Mouse (Mus musculus) stomach, embryonic 15.5 days (tissue): ENCODE results near the gene Ctdnep1. TPM values are rescaled to one million over a fixed set of nuclear protein-coding genes. Genes with fewer than 3 reads are reported as not detected.
A peak's percentile ranks its signal among the peaks of the same experiment; 100 is the strongest.
"Not testable (repeated sequence)": the region's sequence is repeated elsewhere in the genome, so short reads cannot be mapped to it uniquely, and the experiment has no call there.

Source experiments
- ATAC-seq: fragments of 200-750 bp; cut with Nextera tagmentation; 2 replicates; pipeline ENCODE4 v1.8.0; 2017; ENCODE audit warnings: low read depth, moderate number of reproducible peaks, moderate TSS enrichment; ENCODE audit not compliant: insufficient read depth, low FRiP score
- H3K27ac ChIP-seq: fragments of 300-500 bp; sonication (generic); 2 replicates; pipeline ENCODE4 v1.5.1; 2015; ENCODE audit warnings: mild to moderate bottlenecking, inconsistent platforms
- H3K27me3 ChIP-seq: fragments of 300-500 bp; sonication (generic); replicated peaks from 2 replicates; pipeline ENCODE4 v1.6.1; 2015; ENCODE audit warnings: inconsistent platforms
- H3K36me3 ChIP-seq: fragments of 300-500 bp; sonication (generic); 2 replicates; pipeline ENCODE4 v1.6.1; 2015; ENCODE audit warnings: inconsistent platforms
- H3K4me1 ChIP-seq: fragments of 300-500 bp; sonication (generic); 2 replicates; pipeline ENCODE4 v1.6.1; 2015; ENCODE audit warnings: inconsistent platforms
- H3K4me2 ChIP-seq: fragments of 300-500 bp; sonication (generic); 2 replicates; pipeline ENCODE4 v1.6.1; 2015; ENCODE audit warnings: mild to moderate bottlenecking, inconsistent platforms
- H3K4me3 ChIP-seq: fragments of 300-500 bp; sonication (generic); replicated peaks from 2 replicates; pipeline ENCODE4 v1.5.1; 2015; ENCODE audit warnings: inconsistent platforms
- H3K9ac ChIP-seq: fragments of 300-500 bp; sonication (generic); 2 replicates; pipeline ENCODE4 v1.6.1; 2015; ENCODE audit warnings: inconsistent platforms
- H3K9me3 ChIP-seq: fragments of 300-500 bp; sonication (generic); 2 replicates; pipeline ENCODE4 v1.6.1; 2016; ENCODE audit warnings: inconsistent platforms
- WGBS: fragments of 180-500 bp; shearing (Covaris S2); methylation state at CpG from one replicate; pipeline ENCODE4 v1.1.7; 2015; 5-methylcytosine and 5-hydroxymethylcytosine counted together
- polyA plus RNA-seq: library from polyadenylated mRNA; unstranded; fragments of >200 nt; fragmentation: Nextera tagmentation; extraction: Ambion mirVana; gene quantifications from 2 replicates; pipeline ENCODE4 v1.2.1, GENCODE M21; 2015

Gene Ctdnep1
- polyA plus RNA-seq, 1 experiment from 2014 or later = 23.0 TPM

- Histone ChIP-seq H3K27ac (no peak overlapping the region), H3K4me2 (no peak overlapping the region), H3K4me1 (peaks cover 14% of the 10 kb centered on the region), H3K9ac (no peak overlapping the region), H3K36me3 (no peaks in the 10 kb centered on the region), H3K9me3 (no peaks in the 10 kb centered on the region), H3K27me3 (no peaks in the 10 kb centered on the region), H3K4me3 (no peak overlapping the region)
- 41% methylated on average over 1 of the region's 1 CpGs for WGBS
- ATAC-seq = no peak
Measured at GRCm38 (mm10) chr11:69952274-69952673, 28.7 kb upstream of the Ctdnep1 start.

GRCm38 (mm10) chr11:69953267-69953915, 27.6 kb upstream of the Ctdnep1 start:
- no peak overlapping the region for H3K4me2 ChIP-seq
- H3K36me3 ChIP-seq = no peaks in the 10 kb centered on the region
- no peak overlapping the region for H3K4me3 ChIP-seq
- H3K4me1 ChIP-seq = peaks cover 4% of the 10 kb centered on the region
- H3K27me3 ChIP-seq = no peaks in the 10 kb centered on the region
- 0 out of 2 replicates have a peak overlapping the region, but pooled peaks have one; percentile 40 for H3K27ac ChIP-seq
- H3K9me3 ChIP-seq = no peaks in the 10 kb centered on the region
- no peak overlapping the region for H3K9ac ChIP-seq
- ATAC-seq = no peak
- WGBS = 31% methylated on average over 11 of the region's 11 CpGs

- H3K4me2 ChIP-seq, ATAC-seq, H3K4me3 ChIP-seq: not testable (repeated sequence)
Measured at GRCm38 (mm10) chr11:69955618-69956017, 25.3 kb upstream of the Ctdnep1 start.

GRCm38 (mm10) chr11:69956218-69956617, 24.7 kb upstream of the Ctdnep1 start:
- Histone ChIP-seq H3K36me3 (no peaks in the 10 kb centered on the region), H3K4me1 (no peaks in the 10 kb centered on the region), H3K9me3 (no peaks in the 10 kb centered on the region), H3K9ac (no peak overlapping the region), H3K27me3 (no peaks in the 10 kb centered on the region), H3K4me2 (no peak overlapping the region), H3K27ac (no peak overlapping the region), H3K4me3 (no peak overlapping the region)
- WGBS = 66% methylated on average over 1 of the region's 1 CpGs
- no peak for ATAC-seq

More at GRCm38 (mm10) chr11:69955618-69956017, 25.3 kb upstream of the Ctdnep1 start:
- not testable (repeated sequence) for H3K27ac ChIP-seq, H3K9me3 ChIP-seq, H3K36me3 ChIP-seq, H3K27me3 ChIP-seq, H3K4me1 ChIP-seq, H3K9ac ChIP-seq
- WGBS = 78% methylated on average over 4 of the region's 4 CpGs

GRCm38 (mm10) chr11:69960616-69961015, 20.3 kb upstream of the Ctdnep1 start:
- WGBS = 38% methylated on average over 5 of the region's 5 CpGs
- Histone ChIP-seq H3K9ac (no peak overlapping the region), H3K27me3 (peaks cover 13% of the 10 kb centered on the region), H3K27ac (no peak overlapping the region), H3K36me3 (no peaks in the 10 kb centered on the region), H3K4me3 (no peak overlapping the region), H3K4me2 (no peak overlapping the region), H3K9me3 (no peaks in the 10 kb centered on the region), H3K4me1 (no peaks in the 10 kb centered on the region; the same call in 1 of the 2 replicates)
- ATAC-seq = no peak

GRCm38 (mm10) chr11:69961841-69962240, 19.1 kb upstream of the Ctdnep1 start:
- WGBS = 22% methylated on average over 5 of the region's 5 CpGs

GRCm38 (mm10) chr11:69964650-69965270, 16.2 kb upstream of the Ctdnep1 start, which contains the start of gene Cldn7:
Cldn7 (plus strand) TSS chr11:69964779.
- Histone ChIP-seq H3K4me1 (peaks cover 10% of the 10 kb centered on the region; the same call in 1 of the 2 replicates), H3K9ac (no peak within 1 kb of the TSS; the same call in 1 of the 2 replicates), H3K27me3 (peaks cover 30% of the 10 kb centered on the region), H3K4me3 (peak within 1 kb of the TSS; percentile 49), H3K36me3 (peaks cover 3% of the 10 kb centered on the region; the same call in 1 of the 2 replicates), H3K4me2 (peak within 1 kb of the TSS; percentile 70), H3K27ac (peak within 1 kb of the TSS; percentile 91), H3K9me3 (no peaks in the 10 kb centered on the region)
- ATAC-seq = no peak
- WGBS = 11% methylated on average over 24 of the region's 24 CpGs

More at GRCm38 (mm10) chr11:69961841-69962240, 19.1 kb upstream of the Ctdnep1 start:
- H3K9me3 ChIP-seq = no peaks in the 10 kb centered on the region
- H3K4me3 ChIP-seq = no peak overlapping the region
- H3K9ac ChIP-seq = no peak overlapping the region
- H3K4me1 ChIP-seq = peaks cover 10% of the 10 kb centered on the region; the same call in 1 of the 2 replicates
- no peaks in the 10 kb centered on the region for H3K36me3 ChIP-seq
- H3K27ac ChIP-seq = 0 out of 2 replicates have a peak overlapping the region, but pooled peaks have one; percentile 51
- ATAC-seq = no peak
- H3K4me2 ChIP-seq = no peak overlapping the region
- H3K27me3 ChIP-seq = peaks cover 25% of the 10 kb centered on the region

- Histone ChIP-seq H3K4me3 (peak overlapping the region; percentile 49), H3K27ac (peak overlapping the region; percentile 91), H3K4me2 (peak overlapping the region; percentile 70), H3K9me3 (no peaks in the 10 kb centered on the region), H3K36me3 (peaks cover 7% of the 10 kb centered on the region; the same call in 1 of the 2 replicates), H3K4me1 (peaks cover 10% of the 10 kb centered on the region; the same call in 1 of the 2 replicates), H3K9ac (peak overlapping the region; percentile 49), H3K27me3 (peaks cover 30% of the 10 kb centered on the region)
- 3% methylated on average over 47 of the region's 49 CpGs for WGBS
- ATAC-seq = peak; percentile 76
Measured at GRCm38 (mm10) chr11:69965271-69966005, 15.5 kb upstream of the Ctdnep1 start.

GRCm38 (mm10) chr11:69966006-69966859, 14.7 kb upstream of the Ctdnep1 start:
- no peaks in the 10 kb centered on the region for H3K9me3 ChIP-seq
- ATAC-seq = peak; percentile 76
- H3K27ac ChIP-seq = peak overlapping the region; percentile 91
- H3K27me3 ChIP-seq = peaks cover 30% of the 10 kb centered on the region
- H3K36me3 ChIP-seq = peaks cover 10% of the 10 kb centered on the region; the same call in 1 of the 2 replicates
- peaks cover 10% of the 10 kb centered on the region; the same call in 1 of the 2 replicates for H3K4me1 ChIP-seq
- peak overlapping the region; percentile 70 for H3K4me2 ChIP-seq
- WGBS = 2% methylated on average over 59 of the region's 59 CpGs
- peak overlapping the region; percentile 49 for H3K4me3 ChIP-seq
- peak overlapping the region; percentile 49 for H3K9ac ChIP-seq

GRCm38 (mm10) chr11:69966860-69967517, 14.0 kb upstream of the Ctdnep1 start:
- Histone ChIP-seq H3K4me1 (peaks cover 10% of the 10 kb centered on the region; the same call in 1 of the 2 replicates), H3K4me2 (peak overlapping the region; percentile 70), H3K4me3 (peak overlapping the region; percentile 49), H3K27me3 (peaks cover 30% of the 10 kb centered on the region), H3K9me3 (no peaks in the 10 kb centered on the region), H3K27ac (peak overlapping the region; percentile 91), H3K36me3 (peaks cover 14% of the 10 kb centered on the region), H3K9ac (0 out of 2 replicates have a peak overlapping the region, but pooled peaks have one; percentile 49)
- no peak for ATAC-seq
- WGBS = 32% methylated on average over 17 of the region's 17 CpGs
